Mouse (Mus musculus): ENCODE measurements around the gene Wdr70. TPM values are rescaled to one million over a fixed set of nuclear protein-coding genes. Genes with fewer than 3 reads are reported as not detected.

Gene Wdr70
- polyA plus RNA-seq, 1 experiment from 2014 or later: 82.7 TPM

DNA sequence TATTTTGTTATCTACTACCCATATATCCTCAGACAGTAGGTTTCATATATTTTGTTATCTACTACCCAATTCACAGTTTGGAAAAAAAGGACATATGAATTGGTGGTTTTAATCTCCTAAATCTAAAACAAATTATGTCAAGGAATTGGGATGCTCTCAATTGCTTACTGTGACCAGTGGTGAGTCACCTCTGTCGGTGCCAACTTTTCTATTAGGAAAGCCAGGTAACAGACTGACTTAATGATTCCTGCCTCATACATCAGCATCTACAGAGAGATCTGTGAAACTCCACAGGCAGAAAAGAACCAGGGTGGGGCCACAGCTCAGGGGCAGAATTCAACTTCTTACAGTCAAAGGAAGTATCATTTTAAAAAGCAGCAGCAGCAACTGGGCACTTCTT, 93.0 kb downstream of the Wdr70 start:
- Histone ChIP-seq H3K4me1 (replicated peaks; ENCODE audit: control insufficient read depth, insufficient read depth, low read length) (no peaks in the 10 kb centered on the region), H3K4me3 (ENCODE audit: low read depth, low read length) (no peak overlapping the region), H3K4me2 (replicated peaks; ENCODE audit: low read depth, low read length) (no peak overlapping the region), H3K36me3 (ENCODE audit: control insufficient read depth, insufficient read depth, low read length) (no peaks in the 10 kb centered on the region), H3K9me3 (ENCODE audit: control insufficient read depth, low read length) (no peaks in the 10 kb centered on the region), H3K27me3 (ENCODE audit: control insufficient read depth, insufficient read depth, low read length) (no peaks in the 10 kb centered on the region), H3K27ac (ENCODE audit: low read depth, low read length) (no peak overlapping the region), H3K9ac (ENCODE audit: low read depth, low read length) (no peak overlapping the region)
- no peak for DNase-seq (ENCODE audit: low spot score)
- WGBS: 97% methylated on average over 1 of the region's 1 CpGs
- ATAC-seq (ENCODE audit: low FRiP score): no peak

DNA sequence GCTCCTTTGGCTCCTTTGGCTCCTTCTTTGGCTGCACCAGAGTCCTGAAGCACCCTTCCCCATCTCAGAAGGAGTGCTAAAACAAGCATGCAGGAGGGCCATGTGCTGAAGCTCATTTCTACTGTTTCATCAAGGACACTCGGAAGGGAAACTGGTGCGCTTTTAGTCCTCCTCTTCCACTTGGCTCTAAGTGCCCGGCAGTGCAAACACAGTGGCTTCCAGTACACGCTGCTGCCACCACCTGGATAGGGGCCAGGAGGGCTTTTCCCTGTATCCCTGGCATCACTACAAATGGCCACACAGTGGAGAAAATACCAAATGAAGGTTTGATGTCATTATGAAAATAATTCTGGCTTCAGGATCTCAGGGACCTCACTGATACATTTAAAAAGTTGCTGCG, 93.5 kb downstream of the Wdr70 start:
- no peak for DNase-seq (ENCODE audit: low spot score)
- H3K27ac ChIP-seq (ENCODE audit: low read depth, low read length): no peak overlapping the region
- H3K9me3 ChIP-seq (ENCODE audit: control insufficient read depth, low read length): no peaks in the 10 kb centered on the region
- no peaks in the 10 kb centered on the region for H3K36me3 ChIP-seq (ENCODE audit: control insufficient read depth, insufficient read depth, low read length)
- H3K4me2 ChIP-seq (replicated peaks; ENCODE audit: low read depth, low read length): no peak overlapping the region
- no peak overlapping the region for H3K9ac ChIP-seq (ENCODE audit: low read depth, low read length)
- no peak overlapping the region for H3K4me3 ChIP-seq (ENCODE audit: low read depth, low read length)
- H3K4me1 ChIP-seq (replicated peaks; ENCODE audit: control insufficient read depth, insufficient read depth, low read length): no peaks in the 10 kb centered on the region
- ATAC-seq (ENCODE audit: low FRiP score): no peak
- no peaks in the 10 kb centered on the region for H3K27me3 ChIP-seq (ENCODE audit: control insufficient read depth, insufficient read depth, low read length)
- 79% methylated on average over 5 of the region's 5 CpGs for WGBS

DNA sequence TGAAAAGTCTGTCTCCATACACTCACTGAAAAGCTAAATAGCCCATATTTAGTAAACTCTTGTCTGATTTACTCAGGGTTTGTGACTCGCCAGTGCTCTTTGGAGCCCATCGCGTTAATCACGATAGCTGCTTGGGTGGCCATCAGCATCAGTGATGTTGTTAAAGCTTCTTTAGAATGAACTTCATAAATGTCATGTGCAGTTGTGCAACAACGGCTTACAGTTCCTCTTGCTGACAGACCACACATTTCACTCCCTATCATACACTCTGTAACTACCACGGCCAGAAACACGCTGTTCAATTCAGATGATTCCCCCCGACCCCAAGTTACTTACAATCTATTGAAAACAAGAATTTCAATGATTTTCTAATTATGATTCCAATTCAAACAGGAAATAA, 95.2 kb downstream of the Wdr70 start:
- Histone ChIP-seq H3K4me2 (replicated peaks; ENCODE audit: low read depth, low read length) (no peak overlapping the region), H3K9ac (ENCODE audit: low read depth, low read length) (no peak overlapping the region), H3K4me1 (replicated peaks; ENCODE audit: control insufficient read depth, insufficient read depth, low read length) (no peaks in the 10 kb centered on the region), H3K9me3 (ENCODE audit: control insufficient read depth, low read length) (no peaks in the 10 kb centered on the region), H3K27ac (ENCODE audit: low read depth, low read length) (no peak overlapping the region), H3K4me3 (ENCODE audit: low read depth, low read length) (no peak overlapping the region), H3K27me3 (ENCODE audit: control insufficient read depth, insufficient read depth, low read length) (no peaks in the 10 kb centered on the region), H3K36me3 (ENCODE audit: control insufficient read depth, insufficient read depth, low read length) (no peaks in the 10 kb centered on the region)
- ATAC-seq (ENCODE audit: low FRiP score): no peak
- no peak for DNase-seq (ENCODE audit: low spot score)
- 94% methylated on average over 8 of the region's 8 CpGs for WGBS

DNA sequence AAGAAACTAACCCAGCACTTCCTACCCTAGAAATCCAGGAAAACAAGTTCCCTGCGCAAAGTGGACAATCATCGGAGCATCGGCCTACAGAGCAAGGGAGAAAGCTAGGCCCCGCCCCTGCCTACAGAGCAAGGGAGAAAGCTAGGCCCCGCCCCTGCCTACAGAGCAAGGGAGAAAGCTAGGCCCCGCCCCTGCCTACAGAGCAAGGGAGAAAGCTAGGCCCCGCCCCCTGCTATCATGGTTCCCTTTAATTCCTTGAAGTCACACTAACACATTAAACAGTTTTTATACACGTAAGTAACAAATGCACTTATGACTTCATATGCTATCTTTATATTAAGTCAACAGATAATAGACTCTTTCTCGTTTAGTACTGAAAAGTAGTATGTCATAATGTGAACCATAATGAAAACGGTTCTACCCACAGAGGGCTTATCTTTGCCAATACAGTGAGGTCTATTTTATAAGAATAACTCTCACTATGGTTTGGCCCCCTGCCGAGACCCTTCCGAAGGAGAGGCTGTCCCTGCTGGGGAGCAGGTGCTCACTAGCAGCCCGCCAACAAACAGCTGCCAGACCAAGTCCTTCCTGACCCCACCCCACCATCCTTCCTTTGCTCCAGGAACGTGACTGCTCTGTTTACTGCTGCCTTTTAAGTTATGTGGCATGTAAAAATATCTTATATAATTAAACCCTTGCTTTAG, 100.0 kb downstream of the Wdr70 start:
- no peak overlapping the region for H3K27ac ChIP-seq (ENCODE audit: low read depth, low read length)
- WGBS: 54% methylated on average over 14 of the region's 14 CpGs
- H3K4me1 ChIP-seq (replicated peaks; ENCODE audit: control insufficient read depth, insufficient read depth, low read length): no peaks in the 10 kb centered on the region
- H3K36me3 ChIP-seq (ENCODE audit: control insufficient read depth, insufficient read depth, low read length): no peaks in the 10 kb centered on the region
- H3K4me3 ChIP-seq (ENCODE audit: low read depth, low read length): no peak overlapping the region
- no peak for DNase-seq (ENCODE audit: low spot score)
- H3K27me3 ChIP-seq (ENCODE audit: control insufficient read depth, insufficient read depth, low read length): no peaks in the 10 kb centered on the region
- no peak for ATAC-seq (ENCODE audit: low FRiP score)
- H3K4me2 ChIP-seq (replicated peaks; ENCODE audit: low read depth, low read length): no peak overlapping the region
- no peaks in the 10 kb centered on the region for H3K9me3 ChIP-seq (ENCODE audit: control insufficient read depth, low read length)
- no peak overlapping the region for H3K9ac ChIP-seq (ENCODE audit: low read depth, low read length)

DNA sequence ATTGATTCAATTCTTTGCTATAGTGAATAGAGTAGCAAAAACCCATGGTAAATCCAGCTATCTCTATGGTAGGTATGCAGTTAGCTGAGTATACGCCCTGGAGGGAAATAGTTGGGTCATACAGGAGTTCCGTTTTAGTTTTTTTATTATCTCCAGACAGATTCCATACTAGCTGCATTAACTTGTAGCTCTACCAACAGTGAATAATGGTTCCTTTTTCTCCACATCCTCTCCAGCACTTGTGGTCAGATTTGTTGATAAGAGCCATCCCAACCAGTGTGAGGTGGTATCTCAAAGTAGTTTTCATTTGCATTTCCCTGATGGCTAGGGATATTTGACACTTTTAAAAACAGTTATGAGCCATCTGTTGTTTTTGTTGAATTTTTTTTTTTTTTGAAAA, 100.9 kb downstream of the Wdr70 start:
- H3K9me3 ChIP-seq (ENCODE audit: control insufficient read depth, low read length): no peaks in the 10 kb centered on the region
- 93% methylated on average over 2 of the region's 2 CpGs for WGBS
- H3K4me2 ChIP-seq (replicated peaks; ENCODE audit: low read depth, low read length): no peak overlapping the region
- DNase-seq (ENCODE audit: low spot score) (no peak), ATAC-seq (ENCODE audit: low FRiP score) (no peak)
- no peaks in the 10 kb centered on the region for H3K4me1 ChIP-seq (replicated peaks; ENCODE audit: control insufficient read depth, insufficient read depth, low read length)
- no peaks in the 10 kb centered on the region for H3K27me3 ChIP-seq (ENCODE audit: control insufficient read depth, insufficient read depth, low read length)
- no peak overlapping the region for H3K27ac ChIP-seq (ENCODE audit: low read depth, low read length)
- H3K36me3 ChIP-seq (ENCODE audit: control insufficient read depth, insufficient read depth, low read length): no peaks in the 10 kb centered on the region
- H3K9ac ChIP-seq (ENCODE audit: low read depth, low read length): no peak overlapping the region
- H3K4me3 ChIP-seq (ENCODE audit: low read depth, low read length): no peak overlapping the region

DNA sequence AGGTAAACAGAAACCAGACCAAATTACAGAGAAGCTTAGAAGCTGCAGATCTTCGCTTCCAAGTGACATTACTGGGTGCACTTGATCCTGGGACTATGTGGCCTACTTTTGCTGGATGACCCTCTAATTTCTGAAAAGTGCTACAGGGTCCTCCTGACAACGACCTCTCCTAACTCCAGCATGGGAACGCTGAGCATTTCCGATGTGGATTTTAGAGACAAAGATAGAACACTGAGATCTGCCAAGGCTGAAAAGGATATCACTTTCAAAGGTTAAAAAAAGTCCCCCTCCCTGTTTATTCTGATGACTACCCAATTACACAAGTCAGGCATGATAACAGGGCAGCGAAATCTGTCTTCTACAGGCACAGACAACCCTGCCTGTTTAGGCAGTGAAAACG, 105.3 kb downstream of the Wdr70 start:
- Histone ChIP-seq H3K27ac (ENCODE audit: low read depth, low read length) (no peak overlapping the region), H3K9me3 (ENCODE audit: control insufficient read depth, low read length) (no peaks in the 10 kb centered on the region), H3K36me3 (ENCODE audit: control insufficient read depth, insufficient read depth, low read length) (no peaks in the 10 kb centered on the region), H3K4me3 (ENCODE audit: low read depth, low read length) (no peak overlapping the region), H3K27me3 (ENCODE audit: control insufficient read depth, insufficient read depth, low read length) (no peaks in the 10 kb centered on the region), H3K9ac (ENCODE audit: low read depth, low read length) (no peak overlapping the region), H3K4me2 (replicated peaks; ENCODE audit: low read depth, low read length) (no peak overlapping the region), H3K4me1 (replicated peaks; ENCODE audit: control insufficient read depth, insufficient read depth, low read length) (no peaks in the 10 kb centered on the region)
- ATAC-seq (ENCODE audit: low FRiP score): no peak
- WGBS: 86% methylated on average over 6 of the region's 6 CpGs
- DNase-seq (ENCODE audit: low spot score): no peak

DNA sequence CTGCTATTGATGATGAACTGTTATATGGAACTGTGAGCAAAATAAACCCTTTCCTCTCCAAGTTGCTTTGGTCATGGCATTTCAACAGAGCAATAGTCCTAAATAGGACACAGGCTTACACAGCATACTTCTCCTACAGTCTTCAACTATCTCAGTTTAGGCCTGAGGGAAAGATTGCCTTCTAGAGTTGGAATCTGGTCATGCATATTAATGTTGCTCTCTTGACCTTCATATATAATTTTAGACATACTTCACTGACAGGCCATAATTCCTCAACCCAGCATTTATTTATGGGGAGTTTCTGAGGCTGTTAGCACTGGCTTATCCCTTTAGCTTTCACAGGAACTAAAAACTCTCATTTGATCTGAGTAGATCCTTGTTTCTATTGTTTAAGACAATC, 108.9 kb downstream of the Wdr70 start:
- no peak for DNase-seq (ENCODE audit: low spot score)
- H3K9ac ChIP-seq (ENCODE audit: low read depth, low read length): no peak overlapping the region
- no peaks in the 10 kb centered on the region for H3K4me1 ChIP-seq (replicated peaks; ENCODE audit: control insufficient read depth, insufficient read depth, low read length)
- H3K27me3 ChIP-seq (ENCODE audit: control insufficient read depth, insufficient read depth, low read length): no peaks in the 10 kb centered on the region
- H3K4me2 ChIP-seq (replicated peaks; ENCODE audit: low read depth, low read length): no peak overlapping the region
- H3K27ac ChIP-seq (ENCODE audit: low read depth, low read length): no peak overlapping the region
- no peaks in the 10 kb centered on the region for H3K9me3 ChIP-seq (ENCODE audit: control insufficient read depth, low read length)
- no peak for ATAC-seq (ENCODE audit: low FRiP score)
- H3K36me3 ChIP-seq (ENCODE audit: control insufficient read depth, insufficient read depth, low read length): no peaks in the 10 kb centered on the region
- no peak overlapping the region for H3K4me3 ChIP-seq (ENCODE audit: low read depth, low read length)

DNA sequence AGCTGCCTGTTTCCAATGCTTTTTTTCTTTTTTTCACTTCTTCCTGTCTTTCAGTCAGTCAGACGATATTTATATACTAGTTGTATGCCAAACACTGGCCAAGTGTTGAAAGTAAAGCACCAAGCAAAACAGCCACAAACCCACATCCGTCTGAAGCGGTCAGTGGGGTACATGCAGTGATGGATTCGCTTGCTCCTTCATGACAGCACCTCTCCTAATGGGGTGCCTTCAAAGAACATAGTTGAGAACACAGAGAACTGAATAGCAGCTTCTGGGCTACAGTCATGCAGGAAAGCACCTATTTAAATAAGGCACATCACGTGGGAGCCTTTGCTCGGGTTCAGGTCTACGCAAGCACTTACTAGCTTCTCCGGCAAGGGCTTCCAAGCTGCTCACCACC, 111.6 kb downstream of the Wdr70 start:
- Histone ChIP-seq H3K4me1 (replicated peaks; ENCODE audit: control insufficient read depth, insufficient read depth, low read length) (no peaks in the 10 kb centered on the region), H3K4me2 (replicated peaks; ENCODE audit: low read depth, low read length) (no peak overlapping the region), H3K9me3 (ENCODE audit: control insufficient read depth, low read length) (no peaks in the 10 kb centered on the region), H3K9ac (ENCODE audit: low read depth, low read length) (no peak overlapping the region), H3K4me3 (ENCODE audit: low read depth, low read length) (no peak overlapping the region), H3K27ac (ENCODE audit: low read depth, low read length) (no peak overlapping the region), H3K27me3 (ENCODE audit: control insufficient read depth, insufficient read depth, low read length) (no peaks in the 10 kb centered on the region), H3K36me3 (ENCODE audit: control insufficient read depth, insufficient read depth, low read length) (no peaks in the 10 kb centered on the region)
- ATAC-seq (ENCODE audit: low FRiP score) (no peak), DNase-seq (ENCODE audit: low spot score) (no peak)
- 90% methylated on average over 8 of the region's 8 CpGs for WGBS

DNA sequence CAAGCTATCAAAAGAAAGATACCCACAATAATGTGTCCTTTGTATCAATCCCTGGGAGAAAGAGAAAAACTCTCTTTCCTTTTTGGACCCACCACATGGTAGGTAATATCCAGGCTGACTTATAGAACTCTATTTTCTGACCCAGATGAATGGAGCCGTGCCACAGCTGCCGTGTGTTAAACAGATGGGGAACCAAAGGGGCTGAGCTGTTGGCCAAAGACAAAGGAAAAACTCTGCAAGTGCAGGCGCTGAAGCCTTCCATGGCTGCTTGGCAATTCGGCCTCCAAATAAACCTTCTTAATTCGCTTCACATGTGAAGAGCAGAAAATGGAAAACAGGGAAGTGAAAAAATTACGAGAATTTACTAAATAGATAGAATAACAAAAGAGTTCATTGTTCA, 112.7 kb downstream of the Wdr70 start:
- no peak overlapping the region for H3K4me2 ChIP-seq (replicated peaks; ENCODE audit: low read depth, low read length)
- no peak overlapping the region for H3K27ac ChIP-seq (ENCODE audit: low read depth, low read length)
- no peaks in the 10 kb centered on the region for H3K9me3 ChIP-seq (ENCODE audit: control insufficient read depth, low read length)
- DNase-seq (ENCODE audit: low spot score) (peak; percentile 27), ATAC-seq (ENCODE audit: low FRiP score) (no peak)
- no peak overlapping the region for H3K9ac ChIP-seq (ENCODE audit: low read depth, low read length)
- no peaks in the 10 kb centered on the region for H3K4me1 ChIP-seq (replicated peaks; ENCODE audit: control insufficient read depth, insufficient read depth, low read length)
- no peak overlapping the region for H3K4me3 ChIP-seq (ENCODE audit: low read depth, low read length)
- no peaks in the 10 kb centered on the region for H3K36me3 ChIP-seq (ENCODE audit: control insufficient read depth, insufficient read depth, low read length)
- no peaks in the 10 kb centered on the region for H3K27me3 ChIP-seq (ENCODE audit: control insufficient read depth, insufficient read depth, low read length)
- 52% methylated on average over 6 of the region's 6 CpGs for WGBS
